Mouse (Mus musculus) T-helper 2 cell (primary cell): ENCODE measurements around the gene Rtn4.

Source experiments
- in situ Hi-C: fragments of 300-600 bp; cut with MboI, MseI; formaldehyde crosslinking; loops from one replicate; pipeline ENCODE4 v1.15.1; 2025; ENCODE audit warnings: high pct_unique_total_duplicates

Gene Rtn4

DNA sequence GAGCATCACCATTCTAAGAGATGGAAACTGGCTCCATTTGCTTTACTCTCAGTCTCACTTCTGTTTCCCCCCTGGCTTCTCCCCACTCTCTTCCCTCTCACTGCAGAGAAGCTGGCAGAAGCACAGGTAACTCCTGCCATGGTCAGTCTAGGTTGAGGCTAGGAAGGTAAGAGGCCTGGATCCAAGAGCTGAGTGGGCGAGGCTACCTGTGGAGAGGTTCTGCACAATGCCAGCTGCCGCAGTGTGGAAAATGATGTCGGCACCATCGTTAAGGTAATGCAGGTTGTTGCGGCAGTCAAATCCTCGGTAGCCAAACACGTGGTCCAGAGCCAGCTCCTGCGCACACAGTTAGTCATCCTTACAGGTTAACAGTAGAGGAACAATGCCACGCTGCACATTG, 68.6 kb downstream of the Rtn4 start:
- in situ Hi-C loops, result loop anchor here (10.0 kb wide), 1 partner anchor 263 kb away; the partner anchor contains the start of gene Eml6

DNA sequence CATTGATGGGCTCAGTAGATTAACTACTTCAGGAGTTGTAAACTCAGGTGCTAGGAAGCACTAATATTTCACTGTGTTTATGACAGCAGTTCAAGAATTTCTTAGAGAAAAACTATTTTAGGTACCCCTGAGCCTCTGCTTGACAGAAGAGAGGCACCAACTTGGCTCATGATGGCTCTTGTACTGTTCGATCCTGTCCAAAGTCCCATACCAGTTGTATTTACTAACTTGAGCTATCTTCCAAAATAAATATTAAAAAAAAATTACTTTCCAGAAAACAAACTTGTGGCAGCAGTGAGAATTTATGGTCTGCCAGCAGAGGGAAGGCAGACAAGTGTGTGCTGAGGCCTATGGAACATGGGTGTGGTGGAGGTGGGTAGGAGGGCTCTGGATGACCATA, 70.0 kb downstream of the Rtn4 start:
- in situ Hi-C loops, result loop anchor here (10.0 kb wide), 1 partner anchor 262 kb away; the partner anchor contains the start of gene Eml6

DNA sequence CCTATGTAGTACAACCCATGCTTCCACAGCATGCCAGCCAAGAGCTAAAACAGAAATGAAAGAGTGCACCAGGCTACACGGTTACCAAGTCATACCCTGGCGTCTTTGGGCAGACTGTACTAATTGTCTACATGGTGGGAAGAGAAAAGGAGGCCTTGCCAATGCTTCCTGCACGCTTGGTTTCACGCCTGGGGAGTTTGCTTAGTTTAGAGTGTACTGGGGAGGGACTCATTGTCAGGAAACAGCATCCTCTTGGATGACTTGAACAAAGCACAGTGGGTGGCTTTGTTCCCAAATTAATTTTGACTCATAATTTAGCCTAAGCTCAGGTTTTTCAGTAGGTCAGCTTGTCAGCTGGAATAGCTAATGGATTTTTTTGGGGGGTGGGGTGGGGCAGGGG, 72.3 kb downstream of the Rtn4 start:
- in situ Hi-C loops, result loop anchor here (10.0 kb wide), 1 partner anchor 260 kb away; the partner anchor contains the start of gene Eml6

DNA sequence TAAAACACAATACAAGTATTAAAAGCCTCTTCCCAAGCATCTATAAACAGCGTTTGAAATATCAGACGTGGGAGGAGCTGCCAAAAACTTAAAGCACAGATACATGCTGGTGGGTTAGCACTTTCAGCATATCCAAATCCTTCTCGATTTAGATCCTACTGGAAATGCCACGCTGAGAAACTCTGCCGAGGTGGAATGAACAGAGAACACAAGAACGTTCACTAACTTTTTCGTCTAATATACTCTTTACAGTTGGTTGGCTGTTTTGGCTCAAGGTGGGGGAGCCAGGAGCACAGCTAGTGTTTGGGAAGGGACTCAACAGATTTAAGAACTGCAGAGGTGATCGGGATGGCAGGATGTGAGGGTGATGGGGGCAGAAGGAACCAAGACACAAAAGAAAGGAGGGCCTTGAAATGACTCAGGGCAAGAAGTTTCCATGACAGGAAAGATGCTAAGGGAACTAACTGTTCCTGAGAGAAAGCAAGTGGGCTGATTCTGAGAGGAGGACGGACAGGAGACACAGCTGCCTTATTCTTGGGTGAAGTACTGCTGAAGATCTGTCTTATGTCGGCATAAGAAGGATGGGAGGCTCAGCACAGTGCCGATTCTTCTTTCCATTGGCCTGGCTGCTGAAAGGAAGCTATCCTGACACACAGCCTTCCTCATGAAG, 73.7 kb downstream of the Rtn4 start:
- in situ Hi-C loops, result loop anchor here (10.0 kb wide), 1 partner anchor 258 kb away; the partner anchor contains the start of gene Eml6

DNA sequence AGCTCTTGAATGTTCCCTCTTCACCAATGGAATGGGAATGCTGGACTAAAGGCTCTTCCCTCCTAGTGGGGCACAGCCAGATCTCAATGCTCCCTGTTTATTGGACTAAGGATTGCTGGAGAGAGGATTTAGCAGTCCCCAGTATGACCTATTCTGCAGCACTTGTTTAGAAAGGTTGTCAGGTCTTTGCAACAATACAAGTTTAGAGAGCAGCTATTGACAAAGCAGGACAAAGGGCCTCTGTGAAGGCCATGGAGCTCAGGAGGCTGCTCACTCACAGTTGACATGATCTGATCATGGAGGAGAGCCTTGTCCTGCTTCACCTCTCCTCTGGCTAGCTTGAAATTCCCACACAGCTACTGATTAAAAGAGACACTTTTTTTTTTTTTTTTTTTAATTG, 75.8 kb downstream of the Rtn4 start:
- in situ Hi-C loops, result loop anchor here (10.0 kb wide), 1 partner anchor 256 kb away; the partner anchor contains the start of gene Eml6

DNA sequence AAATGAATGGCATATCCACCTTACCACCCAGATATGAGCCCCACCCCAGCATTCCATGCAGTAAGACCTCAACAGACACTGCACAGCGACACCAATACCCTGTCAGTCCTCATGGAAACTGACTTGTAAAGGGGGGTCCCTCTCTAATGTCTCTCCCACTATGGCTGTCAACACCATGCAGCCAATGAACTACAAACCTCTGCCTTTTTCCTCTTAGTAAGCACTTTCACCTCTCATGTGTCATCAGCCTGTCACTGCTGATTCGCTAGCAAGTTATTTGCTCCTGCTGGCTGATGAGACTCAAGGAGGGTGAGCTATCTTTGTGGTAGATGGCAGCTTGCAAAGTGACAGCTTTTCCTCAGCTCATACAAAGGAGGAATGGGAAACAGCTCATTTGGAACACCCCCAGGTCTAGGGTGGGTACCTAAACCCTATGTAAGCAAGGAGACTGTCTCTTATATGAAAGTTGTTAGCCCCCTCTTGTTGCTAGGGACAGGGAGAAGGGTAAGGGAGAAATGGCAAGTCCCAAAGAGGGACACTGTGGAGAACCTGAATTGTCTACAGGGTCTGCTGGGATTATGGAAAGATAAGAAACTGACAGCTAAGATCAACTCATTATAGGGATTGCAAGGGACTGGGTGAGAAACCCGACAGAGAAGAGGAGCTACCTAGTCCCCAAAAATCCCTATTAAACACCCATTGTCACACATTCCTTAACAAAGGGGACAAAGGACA, 78.1 kb downstream of the Rtn4 start:
- in situ Hi-C loops, result no loop called here

DNA sequence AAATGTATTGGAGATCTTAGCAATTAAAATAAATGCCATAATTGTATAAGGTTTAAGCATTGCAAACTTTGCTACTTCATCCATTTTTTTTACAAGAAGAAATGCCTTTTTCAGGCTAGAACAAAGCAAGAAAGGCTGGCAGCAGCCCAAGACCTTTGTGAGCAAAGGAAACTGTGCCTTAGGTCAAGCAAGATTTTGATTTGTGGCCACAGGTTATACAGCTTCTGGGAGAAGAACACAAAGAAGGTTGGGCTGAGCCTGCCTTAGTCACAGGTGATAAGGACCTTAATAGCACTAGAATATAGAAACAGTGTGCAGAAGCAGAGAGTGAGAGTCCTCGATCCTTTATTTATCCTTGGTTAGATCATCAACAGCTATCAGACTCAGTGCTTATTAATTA, 79.5 kb downstream of the Rtn4 start:
- in situ Hi-C loops, result no loop called here

DNA sequence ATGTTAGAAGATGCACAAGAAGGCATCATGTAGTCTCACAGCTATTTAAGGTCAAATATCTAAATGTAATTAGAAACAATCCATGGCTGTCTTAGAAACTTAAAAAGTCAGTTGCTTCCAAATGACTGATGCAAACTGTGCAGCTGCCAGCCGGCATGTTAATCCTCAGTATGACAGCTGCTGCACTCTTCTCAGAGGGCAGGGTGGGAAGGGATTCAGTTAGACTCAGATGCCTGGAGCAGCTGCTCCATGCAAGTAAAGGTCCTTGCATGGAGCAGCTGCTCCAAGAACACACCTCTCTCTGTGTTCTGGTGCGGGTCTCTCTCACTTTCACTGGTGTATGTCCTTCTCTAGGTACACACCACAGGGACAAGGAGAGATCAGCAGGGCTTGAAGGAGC, 81.5 kb downstream of the Rtn4 start:
- in situ Hi-C loops, result no loop called here

DNA sequence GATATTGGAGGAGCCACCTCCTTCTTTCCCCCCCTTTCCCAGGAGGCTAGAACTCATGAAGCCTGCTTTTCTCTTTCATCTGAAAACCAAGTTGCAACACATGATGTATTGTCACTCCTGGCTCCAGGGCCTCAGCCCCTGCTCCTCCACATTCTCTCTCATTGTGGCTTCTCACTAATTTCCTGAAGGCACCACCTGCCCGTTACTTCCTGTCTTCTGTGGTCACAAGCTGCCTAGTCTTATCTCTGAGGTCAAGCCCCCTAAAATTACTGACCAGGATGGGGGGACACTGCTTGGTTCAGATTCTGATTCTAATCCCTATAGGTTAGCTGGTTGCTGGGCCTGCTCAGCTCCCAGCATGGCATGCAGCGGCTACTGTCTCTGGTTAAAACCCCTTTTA, 82.0 kb downstream of the Rtn4 start:
- in situ Hi-C loops, result no loop called here

DNA sequence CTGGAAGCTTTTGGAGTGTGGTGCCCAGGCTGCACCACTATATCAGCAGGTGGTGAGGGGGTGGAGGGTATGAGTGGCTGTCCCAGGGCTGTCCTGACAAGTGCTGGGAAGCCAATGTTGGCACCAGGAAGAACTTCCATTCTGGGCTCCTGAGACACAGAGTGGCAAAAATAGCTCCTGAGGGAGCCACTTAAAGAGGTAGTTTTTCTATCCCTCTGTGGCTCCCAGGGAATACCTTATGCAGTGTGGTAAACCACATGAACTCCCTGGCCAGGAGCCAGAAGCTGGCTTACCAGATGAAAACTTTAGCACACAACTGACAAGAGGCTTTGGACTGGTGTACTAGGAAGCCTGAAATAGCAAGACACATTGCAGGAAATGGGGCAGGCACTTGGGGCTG, 85.2 kb downstream of the Rtn4 start:
- in situ Hi-C loops, result no loop called here

DNA sequence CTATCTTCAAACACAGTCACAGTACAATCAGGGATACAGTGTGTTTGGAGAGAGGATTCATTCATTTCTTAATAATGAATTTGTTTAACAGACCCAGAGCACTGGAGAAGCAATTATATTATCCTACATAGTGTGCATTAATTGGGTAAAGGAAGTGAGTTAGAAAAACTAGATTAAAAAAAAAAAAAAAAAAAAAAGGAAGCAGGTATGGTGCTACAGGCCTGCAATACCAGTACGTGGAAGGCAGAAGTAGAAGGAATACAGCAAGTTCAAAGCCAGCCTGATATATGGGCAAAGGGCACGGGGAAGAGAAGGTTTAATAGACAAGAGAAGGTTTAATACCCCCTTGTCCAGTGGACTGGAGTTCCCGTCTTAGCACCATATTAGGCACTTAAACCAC, 86.2 kb downstream of the Rtn4 start:
- in situ Hi-C loops, result no loop called here

DNA sequence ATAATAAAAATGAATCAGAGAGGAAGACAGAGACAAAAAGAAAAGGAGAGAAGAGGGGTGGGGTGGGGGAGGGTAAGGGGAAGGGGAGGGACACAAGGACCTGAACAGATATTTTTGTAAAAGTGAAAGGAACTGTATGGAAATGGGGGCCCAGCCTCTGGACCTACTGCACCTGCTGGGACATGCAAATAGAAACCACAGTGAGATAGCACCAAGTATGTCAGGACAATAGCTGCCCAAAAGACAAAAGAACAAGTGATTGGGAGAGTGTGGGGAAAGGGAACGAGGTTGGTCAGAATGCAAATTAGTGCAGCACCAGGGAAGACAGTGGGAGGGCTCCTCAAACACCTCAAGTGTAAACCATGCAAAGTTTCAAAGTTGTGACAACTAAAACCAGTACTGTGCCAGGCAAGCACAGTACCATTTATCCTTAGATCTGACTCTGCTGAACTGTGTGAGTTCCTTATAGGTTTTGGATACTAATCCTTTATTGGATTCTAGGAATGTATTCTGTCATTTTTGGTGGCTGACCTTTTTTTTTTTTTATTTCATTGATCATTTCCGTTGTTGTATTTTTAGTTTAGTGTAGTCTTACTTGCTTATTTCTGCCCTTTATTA, 86.8 kb downstream of the Rtn4 start:
- in situ Hi-C loops, result no loop called here

DNA sequence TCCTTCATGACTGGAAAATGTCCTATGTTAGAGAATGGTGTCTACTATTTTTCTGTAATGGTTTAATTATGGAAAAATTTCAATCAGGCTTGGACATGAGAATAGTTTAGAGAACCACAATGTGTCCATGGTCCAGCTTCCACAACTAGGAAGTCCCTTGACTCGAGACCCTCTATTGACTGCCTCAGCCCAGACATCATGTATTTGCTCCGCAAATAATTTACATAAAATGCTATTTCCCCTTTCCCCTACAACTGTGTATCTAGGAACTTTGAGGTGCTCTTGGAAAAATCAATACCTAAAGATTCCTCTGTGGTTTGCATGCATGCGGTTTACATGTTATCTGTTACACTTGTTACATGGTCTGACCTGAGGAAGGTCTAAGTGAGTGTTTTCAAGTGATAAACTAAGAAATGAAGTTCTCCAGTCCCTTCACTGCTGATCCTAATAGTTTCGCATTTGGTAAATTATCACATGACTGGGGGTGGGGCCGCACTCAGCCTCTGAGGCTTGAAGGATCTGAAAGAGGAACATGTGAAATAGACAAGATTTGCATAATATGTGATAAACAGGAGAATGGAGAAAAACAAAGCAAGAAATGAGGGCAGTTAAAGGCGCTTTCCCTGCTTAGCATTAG, 94.0 kb downstream of the Rtn4 start:
- in situ Hi-C loops, result no loop called here

DNA sequence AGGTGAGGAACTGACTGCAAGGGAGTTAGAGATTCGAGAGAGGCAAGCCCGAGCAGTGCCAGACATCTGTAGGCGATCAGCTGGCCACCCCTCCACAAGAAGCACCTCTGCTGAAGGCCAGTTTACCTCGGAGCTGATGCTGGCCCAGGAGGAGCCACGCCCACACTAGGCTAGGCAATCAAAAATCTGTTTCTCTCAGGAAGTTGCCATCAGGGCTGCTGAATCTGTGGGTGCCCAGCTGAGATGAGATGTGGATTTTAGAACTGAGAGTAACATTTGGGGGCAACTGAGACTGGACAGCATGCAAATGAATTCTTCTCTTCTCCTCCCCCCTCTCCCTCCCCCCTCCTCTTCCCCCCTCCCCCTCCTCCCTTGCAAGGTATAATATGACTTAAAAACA, 94.7 kb downstream of the Rtn4 start:
- in situ Hi-C loops, result no loop called here

DNA sequence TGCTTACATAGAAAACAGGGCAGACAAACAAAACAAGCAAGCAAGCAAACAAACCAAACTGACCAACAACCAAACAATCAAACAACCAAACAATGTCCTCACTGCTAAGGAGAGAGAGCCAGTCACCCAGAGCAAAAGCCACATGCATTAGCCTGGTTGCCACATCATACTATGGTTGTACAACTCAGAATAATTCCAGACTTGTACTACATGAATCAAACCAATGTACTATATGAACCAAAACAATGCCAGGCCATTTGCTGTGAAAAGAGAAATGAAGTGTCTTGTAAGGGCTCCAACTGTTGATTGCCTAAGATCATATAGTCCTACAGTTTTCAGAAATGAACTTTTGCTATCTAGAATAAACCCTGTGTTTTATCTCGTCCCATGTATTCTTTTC, 95.8 kb downstream of the Rtn4 start:
- in situ Hi-C loops, result no loop called here

DNA sequence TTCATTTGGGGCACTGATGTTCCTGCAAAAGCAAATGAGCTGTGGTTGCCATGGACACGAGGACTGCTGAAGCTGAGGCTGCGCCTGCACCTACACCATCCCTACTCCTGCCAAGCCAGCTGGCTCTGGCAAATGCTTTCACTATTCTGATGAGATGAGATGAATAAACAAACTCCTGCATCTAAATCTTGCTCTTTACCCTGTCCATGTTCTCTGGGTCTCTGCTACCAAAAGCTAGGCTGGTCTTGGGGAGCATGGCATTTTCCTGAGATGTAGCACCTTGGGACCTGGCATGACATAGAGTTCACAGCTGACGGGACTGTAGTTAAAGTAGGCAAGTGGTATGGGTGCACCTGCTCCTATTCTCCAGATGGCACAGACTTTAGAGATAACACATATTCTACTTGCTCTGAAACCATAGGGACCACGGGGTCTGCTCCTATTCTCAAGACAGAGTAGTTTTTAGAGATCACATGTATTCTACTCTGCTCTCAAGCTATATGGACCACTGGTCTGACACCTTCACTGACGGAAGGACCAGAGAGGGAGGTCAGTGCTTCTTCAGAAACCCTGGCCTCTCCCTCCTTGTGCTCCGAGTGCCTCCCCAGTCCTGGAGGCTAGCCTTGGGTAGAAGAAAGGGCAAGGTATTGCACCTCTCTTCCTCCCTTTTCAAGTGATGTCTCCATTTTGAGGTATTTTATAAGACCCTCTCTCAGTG, 96.3 kb downstream of the Rtn4 start:
- in situ Hi-C loops, result no loop called here

DNA sequence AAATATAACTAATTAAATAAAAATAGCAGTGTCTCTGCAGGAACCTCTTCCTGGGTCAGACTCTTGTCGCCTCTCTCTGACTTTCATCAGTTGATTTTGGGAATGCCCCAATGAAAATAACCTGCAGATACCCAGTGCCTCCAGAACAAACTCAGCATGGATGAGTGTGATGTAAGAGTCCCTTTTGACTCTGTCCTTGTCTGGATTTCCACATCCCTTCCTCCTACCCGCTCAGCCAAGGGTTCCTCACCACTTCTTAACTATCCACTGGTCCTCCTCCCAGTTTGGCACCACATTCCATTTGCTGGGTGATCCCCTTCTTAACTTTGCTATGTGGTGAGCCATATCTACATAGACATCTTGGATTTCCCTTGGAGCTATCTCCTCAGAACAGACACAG, 98.0 kb downstream of the Rtn4 start:
- in situ Hi-C loops, result no loop called here
